Mouse (Mus musculus) cortical plate, adult 2 months (tissue): ENCODE results near the gene Nomo1.

Source experiments
- CTCF ChIP-seq: fragments of 200-500 bp; IDR thresholded peaks from 2 replicates; pipeline ENCODE4 v1.5.1; 2011; ENCODE audit warnings: mild to moderate bottlenecking, control low read depth, low read length; ENCODE audit not compliant: insufficient read depth; ENCODE audit errors: extremely low read depth
- POLR2A ChIP-seq: fragments of 200-500 bp; IDR thresholded peaks from 2 replicates; pipeline ENCODE4 v1.6.1; 2011; ENCODE audit warnings: mild to moderate bottlenecking, low read length, control low read depth; ENCODE audit not compliant: insufficient read depth; ENCODE audit errors: extremely low read depth

GRCm38 (mm10) chr7:46122964-46123363 is 89.5 kb downstream of the Nomo1 start:
- TF ChIP-seq POLR2A, result no peak
- TF ChIP-seq CTCF, result no peak
